Mouse (Mus musculus) frontal cortex, postnatal 25 days (tissue): ENCODE measurements around the gene Zfp94.
A peak's percentile ranks its signal among the peaks of the same experiment; 100 is the strongest.

Experiments used
- DNase-seq, 2 experiments: peaks; one replicate each; pipeline ENCODE4 v3.0.0; 2022; ENCODE audit warnings: low spot score in 2 of 2

Gene Zfp94

GRCm38 (mm10) chr7:24316567-24317092, at the start of gene Zfp94:
TSS of gene Zfp94 (minus strand) at chr7:24316666.
- peak; percentile 94 to 98 for DNase-seq

DNA sequence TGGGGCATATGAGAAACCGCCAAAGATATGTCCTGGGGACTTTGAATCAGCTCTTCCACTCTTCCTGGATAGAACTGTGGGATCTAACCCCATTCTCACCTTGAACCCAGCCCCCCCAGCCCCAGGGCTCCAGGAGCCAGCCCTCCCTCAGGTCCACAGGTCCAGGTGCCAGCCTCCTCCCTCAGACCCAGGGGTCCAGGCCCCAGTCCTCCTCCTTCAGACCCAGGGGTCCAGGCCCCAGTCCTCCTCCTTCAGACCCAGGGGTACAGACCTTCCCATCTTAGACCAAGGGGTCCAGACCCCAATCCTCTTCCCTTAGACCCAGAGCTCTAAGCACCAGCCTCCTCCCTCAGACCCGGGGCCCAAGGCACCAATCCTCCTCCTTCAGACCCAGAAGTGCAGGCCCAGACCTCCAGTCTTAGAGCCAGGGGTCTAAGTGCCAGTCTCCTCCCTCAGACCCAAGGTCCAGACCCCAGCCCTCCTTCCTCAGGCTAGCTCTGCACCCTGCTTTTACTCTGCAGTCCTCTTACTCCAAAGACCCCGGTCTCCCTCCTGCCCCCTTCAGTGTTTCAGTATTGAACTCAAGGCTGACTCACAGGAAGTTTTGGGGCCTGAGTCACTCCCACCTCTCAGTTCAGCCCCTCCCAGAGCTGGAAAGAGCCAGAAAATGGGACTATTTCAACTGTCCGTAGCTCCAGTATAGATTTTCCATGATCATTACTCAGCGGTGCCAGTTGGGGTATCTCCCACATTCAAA, 49.0 kb upstream of the Zfp94 start:
- no peak for DNase-seq

GRCm38 (mm10) chr7:24364827-24365226, 48.4 kb upstream of the Zfp94 start:
- peak; percentile 89 to 91 for DNase-seq

GRCm38 (mm10) chr7:24363228-24363627, 46.8 kb upstream of the Zfp94 start:
- DNase-seq = no peak

GRCm38 (mm10) chr7:24361001-24361400, 44.5 kb upstream of the Zfp94 start:
- no peak for DNase-seq

DNA sequence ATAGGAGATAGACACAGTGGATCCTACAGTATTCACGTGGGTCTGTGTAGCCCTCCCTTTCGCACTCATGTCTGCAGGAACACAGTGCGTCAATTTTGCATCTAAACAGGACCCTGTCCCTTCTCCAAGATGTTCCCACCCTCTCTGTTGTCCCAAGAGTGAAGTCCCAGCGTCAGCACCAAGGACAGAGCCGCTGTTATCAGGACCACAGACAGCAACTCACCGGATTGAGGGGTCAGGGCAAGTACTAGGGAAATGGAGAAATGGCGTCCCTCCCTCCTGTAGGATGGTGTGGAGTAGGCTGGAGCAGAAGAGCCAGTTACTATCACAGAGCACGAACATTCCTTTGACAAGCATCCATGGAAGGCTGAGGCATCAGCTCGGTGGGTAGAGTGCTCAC, 42.8 kb upstream of the Zfp94 start:
- DNase-seq = no peak

GRCm38 (mm10) chr7:24357899-24358298, 41.4 kb upstream of the Zfp94 start:
- no peak for DNase-seq

DNA sequence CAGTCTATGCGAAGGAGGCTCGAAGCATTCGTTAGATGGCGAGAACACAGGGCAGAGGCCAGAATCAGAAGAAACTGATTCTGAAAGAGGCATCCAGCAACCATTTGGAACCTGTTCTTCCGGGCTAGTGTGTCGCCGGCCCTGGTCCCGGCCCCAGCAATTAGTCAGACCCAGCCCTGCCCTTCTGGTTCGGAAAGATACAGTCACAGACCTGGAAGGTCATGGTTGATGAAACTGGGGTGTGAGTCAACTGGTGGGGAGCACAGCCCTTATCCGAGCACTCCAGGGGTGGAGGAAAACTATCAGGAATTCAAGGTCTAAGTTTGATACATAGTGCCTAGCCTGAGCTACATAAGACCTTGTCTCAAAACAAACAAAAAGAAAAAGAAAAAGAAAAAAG, 39.6 kb upstream of the Zfp94 start:
- DNase-seq = no peak

DNA sequence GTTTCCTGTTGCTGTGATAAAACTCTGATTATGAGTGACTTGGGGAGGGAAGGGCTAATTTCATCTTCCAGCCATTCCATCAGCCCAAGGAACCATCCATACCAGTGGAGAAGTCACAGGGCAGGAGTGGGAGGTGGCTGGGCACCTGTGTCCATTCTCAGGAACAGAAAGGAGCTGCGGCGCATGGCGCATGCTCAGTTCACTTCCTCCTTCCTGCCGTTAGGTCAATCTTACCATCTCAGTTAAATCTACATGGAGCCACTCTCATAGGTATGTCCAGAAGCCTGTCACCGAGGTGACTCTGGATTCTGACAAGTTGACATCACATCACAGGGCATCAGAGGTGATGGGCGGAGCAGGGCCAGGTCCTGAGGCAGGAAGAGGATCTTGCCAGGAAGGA, 39.2 kb upstream of the Zfp94 start:
- DNase-seq = no peak

DNA sequence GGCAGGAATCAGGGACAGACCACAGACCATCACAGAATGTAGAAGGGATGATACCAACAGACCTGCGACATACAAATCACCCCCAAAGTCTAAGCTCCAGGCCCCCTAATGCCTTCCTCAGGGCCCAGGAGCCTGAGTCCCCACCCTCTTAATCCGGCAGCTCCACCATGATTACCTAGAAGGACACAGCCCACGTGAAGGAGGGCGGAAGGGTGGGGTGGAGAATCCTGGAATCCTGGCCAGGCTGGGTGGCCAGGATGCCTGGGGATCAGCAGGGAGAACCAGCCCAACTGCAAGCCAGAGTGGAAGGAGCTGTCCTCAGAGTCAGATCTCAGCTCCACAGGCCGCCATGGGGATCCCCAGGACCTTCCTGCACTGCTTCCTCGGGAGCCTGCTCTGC, 32.4 kb upstream of the Zfp94 start, which contains the start of gene Lypd5:
Lypd5 (plus strand) TSS at position 301 of the 400 bp plus-strand sequence.
- DNase-seq = no peak

DNA sequence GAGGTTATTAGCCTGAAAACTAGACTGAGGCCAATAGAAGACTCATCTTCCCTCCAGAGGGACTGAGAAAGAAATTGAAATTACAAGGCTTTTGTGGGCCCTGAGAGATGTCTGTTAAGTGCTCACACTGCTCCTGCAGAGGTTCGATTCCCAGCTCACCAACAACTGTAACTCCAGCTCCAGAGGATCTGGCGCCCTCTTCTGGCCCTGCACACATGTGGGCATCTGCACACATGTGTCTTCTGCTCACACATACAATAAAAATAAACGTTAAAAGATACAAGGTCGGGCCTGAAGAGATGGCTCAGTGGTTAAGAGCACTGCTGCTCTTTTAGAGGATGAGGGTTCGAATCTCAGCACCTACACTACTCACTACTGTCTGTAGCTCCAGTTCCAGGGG, 30.0 kb upstream of the Zfp94 start:
- DNase-seq = no peak

DNA sequence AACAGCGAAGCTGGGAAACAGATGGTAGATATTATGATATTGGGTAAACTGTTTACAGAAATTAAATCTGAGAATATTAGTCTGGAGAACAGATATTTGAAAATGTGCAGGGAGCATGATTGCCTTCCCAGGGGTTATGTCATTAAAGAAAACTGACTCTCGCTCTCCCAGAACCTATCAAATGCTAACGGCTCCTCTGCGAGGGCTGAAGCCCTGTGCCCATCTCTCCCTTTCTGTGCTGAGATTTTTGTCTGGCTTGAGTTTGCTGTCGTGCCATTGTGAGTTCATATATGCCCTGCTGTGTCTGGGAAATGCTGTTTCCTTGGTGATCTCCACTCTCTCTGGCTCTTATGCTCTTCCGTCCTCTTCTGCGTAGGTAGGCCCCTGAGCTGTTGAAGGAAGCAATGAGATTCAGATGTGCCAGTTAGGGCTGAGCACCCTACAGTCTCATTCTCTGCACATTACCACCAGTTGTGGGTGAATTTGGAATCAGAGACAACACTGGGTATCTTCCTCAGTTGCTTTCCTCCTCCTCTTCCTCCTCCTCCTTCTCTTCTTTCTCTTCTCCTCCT, 27.3 kb upstream of the Zfp94 start:
- DNase-seq = no peak

GRCm38 (mm10) chr7:24338241-24338640, 21.8 kb upstream of the Zfp94 start:
- no peak for DNase-seq

DNA sequence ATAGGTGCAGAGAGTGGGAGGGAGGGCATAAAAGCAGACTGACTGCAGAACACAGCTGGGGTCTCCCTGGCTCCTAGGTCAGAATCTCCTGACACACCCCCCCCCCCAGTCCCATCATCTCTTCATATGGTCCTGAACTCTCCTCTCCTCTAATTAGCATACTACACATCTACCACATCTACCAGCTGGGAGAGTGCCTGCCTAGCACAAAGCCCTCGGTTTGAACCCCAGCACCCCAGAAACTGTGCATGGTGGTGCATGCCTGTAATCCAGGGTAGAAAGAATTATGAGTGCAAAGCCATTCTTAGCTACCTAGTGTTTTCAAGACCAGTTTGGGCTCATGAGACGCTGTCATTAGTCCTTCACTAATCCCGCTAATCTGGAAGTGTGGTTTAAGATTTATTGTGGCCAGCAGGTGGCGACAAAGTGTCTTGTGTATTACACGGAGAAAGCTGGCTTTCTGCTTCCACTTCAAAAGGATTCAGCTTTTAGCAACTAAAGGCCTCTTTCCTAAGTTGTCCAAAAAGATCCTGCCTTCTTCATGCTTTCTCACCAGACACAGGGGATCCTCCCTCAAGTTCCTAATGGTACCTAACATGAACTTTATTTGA, 19.3 kb upstream of the Zfp94 start:
- DNase-seq = peak; percentile 65 to 76

GRCm38 (mm10) chr7:24333304-24333986, 17.0 kb upstream of the Zfp94 start, which contains the start of gene Tescl:
TSS of gene Tescl (minus strand) at chr7:24333936.
- no peak for DNase-seq

- DNase-seq = no peak
Observed at GRCm38 (mm10) chr7:24327281-24327975, 11.0 kb upstream of the Zfp94 start.

DNA sequence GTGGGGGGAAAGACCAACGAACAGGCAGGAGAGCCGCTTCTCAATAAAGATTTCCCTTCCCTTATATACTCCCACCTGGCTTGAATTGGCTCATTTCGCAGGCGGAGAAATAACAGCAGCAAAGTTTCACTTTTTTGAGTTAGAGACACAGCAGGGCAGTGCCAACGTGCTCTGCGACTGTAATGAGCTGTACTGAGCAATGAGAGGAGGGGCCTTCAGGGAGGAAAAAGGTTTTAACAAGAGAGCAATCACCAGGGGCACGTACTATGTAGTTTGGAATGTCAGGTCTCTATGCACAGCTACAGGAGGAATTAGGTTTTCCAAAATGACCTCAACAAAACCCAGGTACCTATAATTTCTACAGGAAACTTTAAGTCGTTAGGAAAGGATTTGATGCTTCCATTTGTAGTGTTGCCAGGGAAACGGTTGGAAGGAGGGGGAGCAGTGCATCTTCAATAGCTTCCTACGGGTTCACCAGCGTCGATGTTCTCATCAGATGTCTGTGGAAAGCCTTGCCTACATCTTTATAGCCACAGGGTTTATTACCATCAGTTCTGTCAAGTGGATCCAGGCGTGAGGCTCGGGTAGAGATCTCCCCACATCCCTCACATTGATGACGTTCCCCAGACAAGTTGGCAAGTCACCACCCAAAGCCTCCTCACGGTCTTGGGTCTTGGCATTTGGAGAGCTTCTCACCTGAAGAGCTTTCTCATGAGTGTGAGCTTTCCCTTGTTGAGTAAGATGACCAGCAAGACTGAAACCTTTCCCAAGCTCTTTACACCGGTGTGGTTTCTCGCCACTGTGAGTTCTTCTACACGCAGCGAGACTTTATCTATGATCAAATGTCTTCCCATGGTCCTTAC, 10.0 kb upstream of the Zfp94 start:
- DNase-seq = no peak

GRCm38 (mm10) chr7:24325675-24326128, 9.2 kb upstream of the Zfp94 start:
- peak; percentile 45 to 54 for DNase-seq

GRCm38 (mm10) chr7:24325197-24325596, 8.7 kb upstream of the Zfp94 start:
- no peak for DNase-seq

DNA sequence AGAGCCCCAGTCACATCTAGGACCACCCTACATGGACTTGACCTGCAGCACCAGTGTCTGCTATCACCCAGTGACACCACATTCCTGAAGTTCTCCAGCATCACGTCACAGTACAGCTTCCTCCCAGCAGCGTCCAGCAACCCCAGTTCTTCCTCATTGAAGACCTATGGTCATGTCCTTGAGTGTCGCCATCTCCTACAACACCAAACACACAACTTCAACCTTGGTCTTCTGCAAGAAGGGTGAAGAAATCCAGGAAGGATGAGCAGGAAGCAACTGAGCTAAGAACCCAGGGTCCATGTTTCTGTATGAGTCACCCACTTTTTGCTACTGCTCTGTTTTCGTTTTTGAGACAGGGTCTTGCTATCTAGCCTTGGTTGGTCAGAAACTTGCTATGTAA, 6.1 kb upstream of the Zfp94 start:
- DNase-seq = no peak
